Mouse (Mus musculus) embryo, embryonic 9.5 days (tissue): Measurements from ENCODE around the gene Gse1.

Source experiments
- DNase-seq: peaks from one replicate; pipeline ENCODE4 v3.0.0-alpha.2; 2017; ENCODE audit errors: extremely low spot score

Gse1 gene

GRCm38 (mm10) chr8:120422236-120422635 is 194.0 kb downstream of the Gse1 start:
- no peak for DNase-seq

- no peak for DNase-seq
Measured at GRCm38 (mm10) chr8:120423576-120423975, 195.3 kb downstream of the Gse1 start.

- no peak for DNase-seq
Measured at GRCm38 (mm10) chr8:120424829-120425198, 196.6 kb downstream of the Gse1 start.

GRCm38 (mm10) chr8:120425199-120425941 is 197.1 kb downstream of the Gse1 start:
- peak; percentile 61 for DNase-seq

- no peak for DNase-seq
Measured at GRCm38 (mm10) chr8:120426105-120426504, 197.8 kb downstream of the Gse1 start.

- DNase-seq = no peak
Measured at GRCm38 (mm10) chr8:120426622-120427385, 198.5 kb downstream of the Gse1 start.

- DNase-seq = no peak
Measured at GRCm38 (mm10) chr8:120428492-120428891, 200.2 kb downstream of the Gse1 start.

GRCm38 (mm10) chr8:120429116-120429515 is 200.9 kb downstream of the Gse1 start:
- DNase-seq = no peak

- no peak for DNase-seq
Measured at GRCm38 (mm10) chr8:120431042-120431441, 202.8 kb downstream of the Gse1 start.

GRCm38 (mm10) chr8:120432438-120432837 is 204.2 kb downstream of the Gse1 start:
- DNase-seq = no peak

GRCm38 (mm10) chr8:120433143-120433542 is 204.9 kb downstream of the Gse1 start:
- no peak for DNase-seq

- no peak for DNase-seq
Measured at GRCm38 (mm10) chr8:120433734-120434133, 205.5 kb downstream of the Gse1 start.

GRCm38 (mm10) chr8:120435781-120436180 is 207.5 kb downstream of the Gse1 start:
- no peak for DNase-seq

- DNase-seq = no peak
Measured at GRCm38 (mm10) chr8:120436491-120437030, 208.3 kb downstream of the Gse1 start.

GRCm38 (mm10) chr8:120437207-120437606 is 209.0 kb downstream of the Gse1 start:
- no peak for DNase-seq

GRCm38 (mm10) chr8:120437666-120438395 is 209.6 kb downstream of the Gse1 start:
- DNase-seq = no peak

GRCm38 (mm10) chr8:120439309-120439708 is 211.1 kb downstream of the Gse1 start:
- no peak for DNase-seq

GRCm38 (mm10) chr8:120440739-120441138 is 212.5 kb downstream of the Gse1 start:
- no peak for DNase-seq

GRCm38 (mm10) chr8:120441637-120442036 is 213.4 kb downstream of the Gse1 start:
- DNase-seq = no peak

- no peak for DNase-seq
Measured at GRCm38 (mm10) chr8:120442306-120443003, 214.2 kb downstream of the Gse1 start.

GRCm38 (mm10) chr8:120445249-120445648 is 217.0 kb downstream of the Gse1 start:
- DNase-seq = no peak

GRCm38 (mm10) chr8:120448131-120448530 is 219.9 kb downstream of the Gse1 start:
- DNase-seq = no peak
